Mouse (Mus musculus) erythroblast, embryonic 14.5 days (primary cell): ENCODE measurements around the gene Sept5.

ENCODE experiments used
- GATA1 ChIP-seq: IDR thresholded peaks from 2 replicates; pipeline ENCODE4 v1.6.1; 2012; ENCODE audit warnings: low read length, inconsistent platforms, mixed read lengths
- TAL1 ChIP-seq: IDR thresholded peaks from 3 replicates; pipeline ENCODE4 v1.6.1; 2012; ENCODE audit warnings: low read length, inconsistent platforms, mixed read lengths

DNA sequence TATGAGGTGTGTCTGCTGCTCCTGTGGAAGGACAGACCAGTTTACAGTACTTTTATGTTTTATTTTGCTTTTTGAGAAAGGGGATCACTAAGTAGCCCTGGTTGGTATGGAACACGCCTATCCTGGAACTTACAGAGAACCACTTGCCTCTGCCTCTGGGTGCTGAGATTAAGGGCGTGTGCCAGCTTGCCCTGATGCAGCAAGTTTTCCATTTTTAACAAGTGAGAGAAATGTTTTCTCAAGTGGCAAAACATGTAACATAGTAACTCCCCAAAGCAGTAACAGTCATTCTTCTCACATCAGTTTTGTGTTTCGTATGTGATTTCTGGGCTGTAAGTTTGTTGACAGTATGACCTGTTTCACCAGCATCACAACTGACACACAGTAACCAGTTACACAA, 43.3 kb upstream of the Sept5 start:
- no peak for TF ChIP-seq TAL1
- no peak for TF ChIP-seq GATA1
